Mouse (Mus musculus): ENCODE measurements at regions not wholly inside any gene's neighbourhood (a gene's known extent, or its start where the extent isn't known, plus 50 kb on each side); places are given as distances from the start of the nearest gene placed in this dataset.

GRCm38 (mm10) chr14:13197330-13197892 is 87.2 kb upstream of the Synpr start:
- TF ChIP-seq CTCF (IDR thresholded peaks at IDR 0.05; ENCODE audit: low read depth) (no peak), EP300 (IDR thresholded peaks at IDR 0.05; ENCODE audit: low read depth) (no peak)
